Mouse (Mus musculus) liver, adult 2 months (tissue): ENCODE data around the gene Usf2.

Experiments
- CTCF ChIP-seq: fragments of 200-500 bp; IDR thresholded peaks from 2 replicates; pipeline ENCODE4 v1.5.1; 2011; ENCODE audit warnings: low read depth, low read length, control low read depth
- POLR2A ChIP-seq: fragments of 200-500 bp; IDR thresholded peaks from 2 replicates; pipeline ENCODE4 v1.6.1; 2011; ENCODE audit warnings: low read length, control low read depth; ENCODE audit not compliant: insufficient read depth; ENCODE audit errors: extremely low read depth

DNA sequence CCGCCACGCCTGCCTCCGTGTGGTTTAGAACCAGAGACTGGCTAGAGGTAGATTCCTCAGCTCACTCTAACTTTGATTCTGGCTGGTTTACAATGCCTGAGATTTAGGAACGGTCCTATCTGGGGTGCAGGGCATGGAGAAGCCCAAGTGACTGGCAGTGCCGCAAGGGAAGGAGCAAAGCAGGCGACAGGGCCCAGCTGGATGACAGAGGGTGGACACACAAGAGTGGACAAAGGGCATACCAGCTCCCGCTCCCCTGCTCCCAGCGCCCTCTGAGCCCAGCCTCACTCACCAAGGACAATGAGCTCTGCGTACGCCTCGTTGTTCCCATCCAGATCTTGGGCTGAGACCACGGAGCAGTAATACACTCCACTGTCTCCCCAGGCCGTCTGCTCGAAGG lies 9.1 kb upstream of the Usf2 start:
- TF ChIP-seq CTCF: no peak
- 0 out of 2 replicates have a peak, but pooled peaks have one; percentile 2 for TF ChIP-seq POLR2A
